Mouse (Mus musculus): ENCODE data around the gene Plekho1.
"Not testable (repeated sequence)": the region's sequence is repeated elsewhere in the genome, so short reads cannot be mapped to it uniquely, and the experiment has no call there.

DNA sequence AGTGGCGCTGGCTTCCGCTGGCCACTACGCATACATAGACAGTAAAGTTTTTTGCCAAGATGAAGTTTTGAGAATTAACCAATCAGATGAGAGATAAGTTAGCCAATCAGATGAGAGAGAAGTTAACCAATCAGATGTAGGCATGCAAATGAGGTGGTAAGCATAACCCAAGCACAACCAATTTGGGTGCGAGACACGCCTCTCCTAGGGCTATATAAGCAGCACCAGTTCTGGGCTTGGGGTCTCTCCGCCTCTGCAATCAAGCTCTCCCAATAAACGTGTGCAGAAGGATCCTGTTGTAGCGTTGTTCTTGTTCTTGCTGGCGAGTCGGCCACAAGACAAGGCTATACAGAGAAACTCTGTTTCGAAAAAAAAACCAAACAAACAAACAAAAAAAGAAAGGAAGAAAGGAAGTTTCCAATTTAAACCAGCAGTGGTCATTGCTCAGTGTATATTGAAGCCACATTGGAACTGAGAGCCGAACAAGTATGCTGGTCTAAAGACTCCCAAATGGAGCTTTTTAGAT, 41.1 kb downstream of the Plekho1 start:
- not testable (repeated sequence) for TF ChIP-seq CTCF (IDR thresholded peaks at IDR 0.05; ENCODE audit: low read depth, low read length); POLR2A (IDR thresholded peaks at IDR 0.05; ENCODE audit: borderline replicate concordance, low read depth, low read length)

All from bone marrow macrophage, adult 2 months (primary cell).